Mouse (Mus musculus) layer of hippocampus, adult 6 months (tissue): Measurements from ENCODE around the gene Ubox5. TPM values are rescaled to one million over a fixed set of nuclear protein-coding genes. Genes with fewer than 3 reads are reported as not detected.

Experiments
- long read RNA-seq, 2 experiments: library from polyadenylated mRNA; unstranded; transcript quantifications; one replicate each; pipeline ENCODE4 v2.0.0; 2019 to 2020
- polyA plus RNA-seq: library from polyadenylated mRNA; unstranded; fragments of <200 nt; fragmentation: Nextera tagmentation; gene quantifications from 2 replicates; pipeline ENCODE4 v1.2.3, GENCODE M21; 2021

Ubox5 gene
- 9.5 and 10.4 TPM in 2 replicates for polyA plus RNA-seq
- long read RNA-seq, experiment 1, partial matches to known transcripts: 3 of 26 reads
- long read RNA-seq, experiment 1, other reads (novel, unspliced or antisense): 19 of 26 reads
- long read RNA-seq, experiment 2, transcript Ubox5-201 (6 exons, 3,731 nt): major isoform, 11 of 146 reads
- long read RNA-seq, experiment 2, partial matches to known transcripts: 50 of 146 reads
- long read RNA-seq, experiment 2, other reads (novel, unspliced or antisense): 85 of 146 reads

DNA sequence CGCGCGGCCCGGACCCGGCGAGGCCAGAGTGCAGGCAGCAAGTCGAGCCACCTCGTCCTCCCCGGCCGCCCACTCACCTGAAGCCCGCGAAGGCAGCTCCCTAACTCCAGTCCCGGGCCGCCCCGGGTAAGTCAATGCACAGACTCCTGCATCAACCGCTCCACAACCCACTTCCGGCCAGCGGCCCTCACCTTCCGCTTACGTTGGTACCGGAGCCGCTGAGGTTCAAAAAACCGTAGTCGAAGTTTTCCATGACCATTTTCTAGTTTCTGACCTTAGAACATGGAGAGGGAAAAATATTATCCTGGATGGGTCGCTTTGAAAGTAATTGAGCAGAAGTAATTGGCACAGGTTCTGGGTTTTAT is at the start of gene Ubox5, which contains the start of gene Fastkd5:
TSS of gene Ubox5 (minus strand) at position 200 of the 365 bp plus-strand sequence.
TSS of gene Fastkd5 (minus strand) at position 189 of the 365 bp plus-strand sequence.

DNA sequence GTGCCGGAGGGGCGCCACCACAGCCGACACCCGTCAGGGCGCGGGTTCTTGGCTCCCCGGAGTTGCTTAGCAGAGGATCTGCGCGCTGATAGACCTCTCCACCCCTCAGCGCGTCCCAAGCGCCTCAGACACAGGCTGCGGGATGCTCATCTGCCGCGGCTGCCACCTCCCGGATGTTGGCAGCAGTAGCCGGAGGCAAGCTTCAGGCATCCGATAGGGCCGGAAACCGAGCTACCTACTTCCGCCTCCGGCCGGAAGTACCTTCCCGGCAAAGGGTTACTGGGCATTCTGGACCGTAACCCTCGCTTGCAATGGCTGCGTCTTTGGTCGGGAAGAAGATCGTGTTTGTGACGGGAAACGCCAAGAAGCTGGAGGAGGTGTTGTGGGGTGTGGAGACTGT is 37.7 kb upstream of the Ubox5 start, which contains the start of gene Itpa:
TSS of gene Itpa (plus strand) at position 52 of the 400 bp plus-strand sequence.

DNA sequence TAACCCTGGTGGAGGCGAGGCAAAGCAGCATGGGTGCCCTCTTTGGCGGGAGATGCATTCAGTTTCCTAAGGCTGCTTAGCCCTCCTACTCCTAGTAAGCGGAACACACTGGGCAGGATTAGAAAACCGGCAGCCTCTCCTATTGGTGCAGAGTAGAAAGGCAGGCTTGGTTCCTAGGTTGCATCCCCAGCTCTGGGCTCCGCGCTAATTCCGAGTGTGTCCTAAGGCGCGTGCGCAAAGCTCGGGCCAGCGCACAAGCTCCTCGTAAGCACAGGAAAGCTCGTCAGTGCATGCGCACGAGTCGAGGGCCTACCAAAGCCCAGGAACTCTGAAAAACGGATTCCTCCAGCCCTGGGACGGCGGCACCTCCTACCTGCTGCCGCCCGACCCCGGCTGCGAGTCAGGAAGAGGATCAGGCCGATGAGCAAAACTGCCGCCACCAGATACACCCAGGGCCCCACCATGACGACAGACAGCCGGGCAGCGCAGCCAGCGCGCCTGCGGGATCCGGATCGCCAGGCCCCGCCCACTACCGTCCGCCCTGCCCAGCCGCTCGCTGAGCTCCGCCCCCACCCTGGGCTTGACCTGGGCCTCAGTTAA is 34.4 kb upstream of the Ubox5 start, which contains the start of gene Ddrgk1:
TSS of gene Ddrgk1 (minus strand) at position 558 of the 600 bp plus-strand sequence.

DNA sequence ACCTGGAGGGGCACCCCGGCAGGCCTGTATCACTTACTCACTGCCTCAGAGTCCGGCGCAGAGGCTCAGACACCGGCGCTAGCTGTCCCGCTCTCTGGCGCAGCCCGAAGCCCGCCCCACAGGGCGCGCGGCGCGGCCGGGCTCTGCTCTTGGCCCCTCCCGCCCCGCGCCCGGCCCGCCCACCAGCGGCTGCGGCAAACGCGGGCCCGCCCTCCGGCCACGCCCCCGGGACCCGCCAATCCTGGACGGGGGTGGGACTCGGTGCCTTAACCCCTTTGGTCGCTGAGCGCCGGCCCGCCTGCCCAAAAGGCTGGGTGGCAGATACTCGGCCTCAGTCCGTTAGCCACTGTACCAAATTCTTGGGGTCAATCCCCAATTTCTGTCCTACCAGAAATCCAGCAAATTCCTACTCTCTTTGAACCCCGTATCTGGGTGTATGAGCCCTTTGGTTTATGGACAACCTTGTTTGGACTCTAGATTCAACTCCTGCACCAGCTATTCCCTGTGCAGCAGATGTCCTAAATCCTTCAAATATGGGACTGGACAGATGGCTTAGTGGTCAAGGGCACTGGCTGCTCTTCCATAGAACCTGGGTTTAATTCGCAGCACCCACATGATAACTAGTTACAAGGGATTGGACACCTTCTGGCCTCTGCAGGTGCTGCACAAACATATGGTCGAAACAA is 13.0 kb upstream of the Ubox5 start, which contains the start of gene Lzts3:
TSS of gene Lzts3 (minus strand) at position 120 of the 686 bp plus-strand sequence.

DNA sequence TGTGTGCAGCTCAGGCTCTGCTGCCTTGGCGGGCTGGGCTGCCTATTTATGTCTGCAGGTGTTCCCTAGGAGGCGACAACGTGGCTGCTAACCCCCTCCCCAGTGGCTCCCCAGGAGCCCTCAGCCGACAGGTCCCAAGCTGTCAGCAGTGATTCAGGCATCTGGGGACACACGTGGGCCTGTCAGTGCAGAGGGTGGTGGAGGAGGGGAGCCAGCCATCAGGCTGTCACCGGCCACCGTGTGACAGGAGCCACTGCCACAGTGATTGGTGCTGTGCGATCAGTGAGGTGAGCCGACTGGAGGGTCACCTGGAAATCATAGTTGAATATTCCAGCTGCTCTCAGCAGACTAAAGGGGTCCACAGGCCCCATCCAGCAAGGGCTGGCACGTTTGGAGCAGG is 47.3 kb downstream of the Ubox5 start, which contains the start of gene Avp:
TSS of gene Avp (minus strand) at position 3 of the 400 bp plus-strand sequence.

DNA sequence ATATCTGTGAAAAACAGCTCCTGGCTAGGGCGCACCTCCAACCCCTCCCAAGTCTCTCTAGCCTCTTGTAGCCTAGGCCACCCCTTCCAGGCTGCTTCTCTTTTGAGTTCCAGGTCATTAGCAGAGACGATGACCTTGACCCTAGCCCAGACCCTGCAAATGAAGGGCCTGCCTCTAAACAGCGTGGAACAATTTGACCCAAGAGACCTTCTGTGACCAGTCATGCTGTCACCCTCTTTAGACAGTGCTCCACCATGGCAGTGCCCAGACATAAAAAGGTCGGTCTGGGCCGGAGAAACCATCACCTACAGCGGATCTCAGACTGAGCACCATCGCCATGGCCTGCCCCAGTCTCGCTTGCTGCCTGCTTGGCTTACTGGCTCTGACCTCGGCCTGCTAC is 54.0 kb downstream of the Ubox5 start, which contains the start of gene Oxt:
TSS of gene Oxt (plus strand) at position 301 of the 400 bp plus-strand sequence.

DNA sequence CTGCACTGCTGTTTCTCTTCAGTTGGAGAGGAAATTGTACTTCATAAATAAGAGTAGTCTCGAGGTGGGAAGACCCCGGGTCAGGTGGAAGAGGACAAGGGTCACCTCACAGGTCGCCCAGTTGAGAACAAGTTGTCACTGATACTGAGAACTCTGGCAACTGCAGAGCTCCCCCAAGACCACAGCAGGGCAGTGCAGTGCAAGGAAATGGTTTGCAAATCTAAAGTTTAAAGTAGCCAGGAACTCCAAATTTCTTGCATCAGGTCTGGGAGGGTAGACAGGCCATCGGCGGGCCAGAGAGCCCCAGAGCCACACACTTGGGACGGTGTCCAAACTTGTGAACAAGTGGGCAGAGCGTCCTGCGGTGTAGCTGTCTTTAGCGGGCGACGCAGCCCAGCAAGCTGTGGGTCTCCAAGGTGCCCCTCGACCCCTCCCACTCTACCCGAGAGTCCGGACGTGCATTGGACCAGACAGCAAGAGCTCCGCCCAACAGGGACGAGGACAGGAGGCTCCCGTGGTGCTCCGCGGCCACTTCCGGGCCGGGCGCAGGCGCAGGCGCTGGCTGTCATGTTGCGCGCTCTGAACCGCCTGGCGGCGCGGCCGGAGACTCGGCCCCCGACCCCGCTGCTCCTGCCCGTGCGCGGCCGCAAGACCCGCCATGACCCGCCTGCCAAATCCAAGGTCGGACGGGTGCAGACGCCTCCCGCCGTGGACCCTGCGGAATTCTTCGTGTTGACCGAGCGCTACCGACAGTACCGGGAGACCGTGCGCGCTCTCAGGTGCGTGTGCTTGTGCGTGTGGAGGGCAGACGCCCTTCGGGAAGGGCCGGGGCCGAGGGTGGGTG is 66.4 kb downstream of the Ubox5 start, which contains the start of gene Mrps26:
TSS of gene Mrps26 (plus strand) at position 531 of the 844 bp plus-strand sequence.

Other genes starting within 250 kb of the Ubox5 start
- 3.4 and 4.6 TPM in 2 replicates for gene Cpxm1, start 232.5 kb downstream of the Ubox5 start, polyA plus RNA-seq
- not detected in 2 replicates for gene Gm28372, start 224.8 kb downstream of the Ubox5 start, polyA plus RNA-seq
- gene 1700020A23Rik, start 224.8 kb downstream of the Ubox5 start, polyA plus RNA-seq: not detected in 2 replicates
- gene Tmem239, start 223.6 kb downstream of the Ubox5 start, polyA plus RNA-seq: not detected in 2 replicates
- gene Vps16, start 205.7 kb downstream of the Ubox5 start, polyA plus RNA-seq: 38.8 and 40.9 TPM in 2 replicates
- gene Pced1a, start 205.3 kb downstream of the Ubox5 start, polyA plus RNA-seq: 8.1 and 9.5 TPM in 2 replicates
- 31.9 and 37.4 TPM in 2 replicates for gene Ptpra, start 179.8 kb downstream of the Ubox5 start, polyA plus RNA-seq
- gene Mrps26, start 66.3 kb downstream of the Ubox5 start, polyA plus RNA-seq: 148 and 163 TPM in 2 replicates
- gene Oxt, start 53.9 kb downstream of the Ubox5 start, polyA plus RNA-seq: 0.72 TPM in 1 of 2 replicates, not detected in the other
- 1.1 and 2.4 TPM in 2 replicates for gene Avp, start 47.5 kb downstream of the Ubox5 start, polyA plus RNA-seq
- 4.0 and 5.0 TPM in 2 replicates for gene Fastkd5, start within 50 bp of the Ubox5 start, polyA plus RNA-seq
- 3.8 and 5.3 TPM in 2 replicates for gene Lzts3, start 12.8 kb upstream of the Ubox5 start, polyA plus RNA-seq
- 182 and 186 TPM in 2 replicates for gene Ddrgk1, start 34.6 kb upstream of the Ubox5 start, polyA plus RNA-seq
- 47.2 and 58.9 TPM in 2 replicates for gene Itpa, start 37.6 kb upstream of the Ubox5 start, polyA plus RNA-seq
- 0.28 and 1.1 TPM in 2 replicates for gene Slc4a11, start 67.5 kb upstream of the Ubox5 start, polyA plus RNA-seq